Mouse (Mus musculus): ENCODE measurements at regions not wholly inside any gene's neighbourhood (a gene's known extent, or its start where the extent isn't known, plus 50 kb on each side); places are given as distances from the start of the nearest gene placed in this dataset.

DNA sequence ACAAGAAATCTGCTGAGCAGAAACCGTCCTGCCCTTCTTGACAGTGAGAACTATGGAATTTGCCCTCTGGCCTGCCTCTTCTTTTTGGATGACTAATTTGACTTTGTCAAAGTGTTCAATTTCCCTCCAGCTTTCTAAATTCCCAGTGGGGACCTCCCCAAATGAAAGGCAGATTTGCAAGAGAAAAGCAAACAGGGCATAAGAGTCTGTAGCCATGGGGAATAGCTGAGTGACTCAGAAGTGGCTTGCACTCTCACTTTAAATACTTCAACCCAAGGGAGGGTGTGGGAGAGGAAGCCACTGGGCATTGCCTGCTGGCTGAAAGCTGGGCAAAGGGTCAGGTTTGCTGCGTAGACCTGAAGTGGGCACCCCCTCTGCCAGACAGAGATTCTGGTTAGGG lies 220.7 kb upstream of the Prok2 start:
- intact Hi-C loops (cut with DNase I): no loop called here

DNA sequence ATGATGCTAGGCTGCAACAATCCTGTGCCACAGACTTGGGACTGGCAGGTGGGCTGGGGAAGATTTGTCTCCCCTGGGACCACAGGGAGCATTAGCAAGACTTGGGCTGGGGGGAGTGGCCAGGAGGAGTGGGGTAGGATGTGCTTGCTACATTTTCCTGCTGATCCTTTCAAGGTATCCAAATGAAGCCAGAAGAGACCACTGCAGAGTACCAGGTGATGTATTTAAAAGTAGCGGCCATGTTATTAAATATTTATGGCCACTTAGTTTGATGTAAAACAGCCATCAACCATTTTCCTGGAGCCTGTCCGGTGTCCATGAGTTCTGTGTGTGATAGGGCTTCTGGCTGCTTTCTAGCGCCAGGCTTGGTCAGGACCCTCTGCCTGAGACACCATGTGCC lies 220.3 kb upstream of the Prok2 start:
- intact Hi-C loops (cut with DNase I): no loop called here

DNA sequence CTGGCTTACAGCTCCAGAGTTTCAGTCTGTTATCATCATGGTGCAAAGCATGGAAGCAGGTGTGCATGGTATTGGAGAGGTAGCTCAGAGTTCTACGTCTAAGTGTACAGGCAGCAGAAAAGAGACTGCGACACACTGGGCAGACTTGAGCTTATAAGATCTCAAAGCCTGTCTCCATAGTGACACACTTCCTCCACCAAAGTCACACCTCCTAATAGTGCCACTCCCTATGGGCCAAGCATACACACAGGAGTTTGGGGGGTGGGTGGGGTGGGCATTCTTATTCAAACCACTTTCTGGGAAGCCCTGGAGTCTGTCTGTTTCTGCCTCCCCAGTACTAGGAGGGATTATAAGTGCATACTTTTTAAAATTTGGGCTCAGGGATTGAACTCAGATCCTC lies 219.5 kb upstream of the Prok2 start:
- intact Hi-C loops (cut with DNase I): no loop called here

DNA sequence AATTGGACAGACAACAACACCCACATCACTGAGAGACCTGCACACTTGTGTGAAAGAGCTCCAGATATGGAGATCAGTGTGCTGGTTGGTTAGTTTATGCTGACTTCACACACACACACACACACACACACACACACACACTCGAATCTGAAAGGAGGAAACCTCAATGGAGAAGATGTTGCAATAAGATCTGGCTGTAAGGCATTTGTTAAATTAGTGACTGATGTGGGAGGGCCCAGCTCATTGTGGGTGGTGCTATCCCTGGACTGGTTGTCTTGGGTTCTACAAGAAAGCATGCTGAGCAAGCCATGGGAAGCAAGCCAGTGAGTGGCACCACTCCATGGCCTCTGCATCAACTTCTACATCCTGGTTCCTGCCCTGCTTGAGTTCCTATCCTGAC lies 216.8 kb upstream of the Prok2 start:
- intact Hi-C loops (cut with DNase I): no loop called here

DNA sequence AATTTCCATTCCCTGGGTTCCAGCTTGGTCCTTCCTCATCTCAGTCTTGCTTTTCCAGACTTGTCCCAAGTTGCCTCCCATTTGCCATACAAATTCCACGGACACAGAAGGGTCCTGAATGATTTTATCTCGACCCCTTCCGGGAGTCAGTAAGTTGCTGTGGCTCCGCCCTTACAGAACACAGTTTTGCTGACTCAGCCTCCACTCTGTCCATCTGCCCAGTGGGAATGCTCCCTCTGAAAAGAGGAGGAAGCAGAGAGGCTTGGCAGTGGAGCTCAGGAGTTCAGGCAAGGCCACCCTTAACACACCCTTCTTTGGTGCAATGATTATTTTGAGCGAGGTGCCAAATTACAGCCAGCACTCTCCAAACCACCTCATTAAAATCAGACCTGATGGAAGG lies 213.9 kb upstream of the Prok2 start:
- intact Hi-C loops (cut with DNase I): no loop called here

- intact Hi-C loops (cut with DNase I): no loop called here
Observed at GRCm38 (mm10) chr6:99939382-99939781, 213.2 kb upstream of the Prok2 start.

- intact Hi-C loops (cut with DNase I): no loop called here
Observed at GRCm38 (mm10) chr6:99938949-99939348, 212.8 kb upstream of the Prok2 start.

DNA sequence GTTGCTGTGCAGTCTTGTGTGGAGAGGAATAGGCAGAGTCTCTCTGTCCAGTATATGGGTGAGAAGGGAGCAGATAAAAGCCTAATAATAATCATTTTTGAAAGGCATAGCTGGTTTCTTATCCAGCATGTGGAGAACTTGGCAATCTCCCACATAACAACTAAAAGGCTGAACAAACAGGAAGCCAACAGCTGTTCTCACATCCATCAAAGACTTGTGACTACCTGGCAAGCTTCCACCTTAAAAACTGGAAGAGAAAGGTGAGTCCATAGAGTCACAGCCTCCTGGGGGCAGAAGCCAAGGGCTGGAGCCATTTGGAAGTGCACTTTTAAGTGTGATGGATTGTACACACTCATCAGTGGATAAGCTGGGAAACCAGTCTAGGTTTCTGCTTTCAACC lies 210.5 kb upstream of the Prok2 start:
- intact Hi-C loops (cut with DNase I): no loop called here

DNA sequence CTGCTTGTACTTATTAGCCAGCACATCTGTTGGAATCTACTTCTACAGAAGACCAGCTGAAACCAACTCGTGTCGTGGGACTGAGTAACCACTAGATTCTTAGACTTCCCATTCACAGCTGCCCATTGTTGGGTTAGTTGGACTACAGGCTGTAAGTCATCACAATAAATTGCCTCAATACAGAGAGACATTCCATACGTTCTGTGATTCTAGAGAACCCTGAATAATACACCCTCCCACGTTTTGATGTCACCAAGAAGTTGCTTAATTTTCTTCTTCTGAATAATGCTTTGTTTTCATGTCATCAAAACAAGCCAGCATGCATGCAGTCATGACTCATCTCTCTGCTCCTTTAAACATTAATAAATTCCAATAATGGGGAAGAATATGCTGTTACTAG lies 209.2 kb upstream of the Prok2 start:
- intact Hi-C loops (cut with DNase I): no loop called here

DNA sequence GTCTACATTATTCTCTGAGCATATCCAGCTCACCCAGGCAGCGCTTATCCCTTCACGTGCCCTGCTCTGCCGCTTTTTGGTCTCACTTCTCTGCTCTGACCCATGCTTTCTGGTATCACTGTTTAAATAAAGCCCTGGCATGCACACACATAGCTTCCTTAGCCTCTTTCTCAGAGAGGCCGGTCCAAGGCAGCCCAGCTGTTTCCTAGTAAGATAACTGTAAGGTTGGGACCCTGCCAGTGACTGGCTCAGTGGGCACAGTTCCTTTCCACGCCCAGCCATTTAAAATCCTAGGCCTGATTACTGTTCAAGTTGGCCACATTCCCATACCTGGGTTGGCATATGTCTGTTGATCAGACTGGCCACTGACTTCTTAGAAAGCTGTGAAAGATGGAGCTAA lies 208.2 kb upstream of the Prok2 start:
- intact Hi-C loops (cut with DNase I): no loop called here

DNA sequence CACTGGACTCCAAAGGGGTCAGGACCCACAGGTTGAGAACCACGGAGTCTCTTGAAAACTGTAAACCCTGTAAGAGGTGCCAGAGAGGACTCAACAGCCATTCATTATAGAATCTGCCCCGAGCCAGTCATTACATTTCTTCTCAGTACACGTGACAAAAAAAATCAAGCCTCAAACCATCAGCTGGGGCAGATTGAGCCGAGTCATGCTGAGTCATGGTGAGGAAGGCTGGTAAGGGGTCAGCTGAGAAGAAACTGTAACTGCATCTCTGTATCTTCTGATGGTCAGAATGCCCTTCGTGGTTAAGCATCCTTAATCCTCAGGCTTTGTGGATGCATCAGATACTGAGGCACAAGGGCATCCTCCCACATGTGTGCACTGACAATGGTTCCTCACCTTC lies 207.2 kb upstream of the Prok2 start:
- intact Hi-C loops (cut with DNase I): no loop called here

DNA sequence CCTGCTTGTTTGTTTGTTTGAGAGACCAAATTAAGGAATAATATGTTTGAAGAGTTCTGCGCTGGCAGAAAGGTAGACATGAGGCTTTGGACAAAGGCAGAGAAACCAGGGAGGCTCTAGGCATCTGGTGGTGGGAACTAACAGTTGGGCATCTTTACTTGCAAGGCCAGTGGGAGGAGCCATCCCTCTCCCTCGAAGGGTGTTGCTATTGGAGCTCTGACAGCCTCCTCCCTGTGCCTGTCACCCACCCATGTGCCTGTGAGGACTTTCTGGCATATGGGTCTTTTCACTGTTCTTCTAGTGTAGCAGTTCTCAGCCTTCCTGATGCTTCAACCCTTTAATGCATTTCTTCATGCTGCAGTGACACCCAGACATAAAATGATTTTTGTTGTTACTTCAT lies 206.7 kb upstream of the Prok2 start:
- intact Hi-C loops (cut with DNase I): no loop called here

DNA sequence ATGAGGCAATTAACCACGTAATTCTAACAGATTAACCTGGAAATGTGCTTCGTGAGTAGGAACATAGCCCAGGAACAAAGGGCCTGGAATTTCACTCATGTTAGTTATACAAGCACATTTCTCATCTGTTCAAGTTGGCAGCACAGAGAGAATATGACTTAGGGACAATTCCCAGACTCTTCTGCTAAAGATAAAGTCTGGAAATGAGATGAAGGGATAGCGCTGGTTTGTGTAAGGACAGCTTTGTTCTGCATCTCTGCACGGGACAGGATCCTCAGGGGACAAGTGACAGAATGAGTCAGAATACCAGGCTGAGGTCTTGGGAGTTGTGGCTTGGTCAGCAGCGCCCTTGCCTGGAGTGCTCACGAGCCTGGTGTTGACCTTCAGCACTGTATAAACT lies 206.2 kb upstream of the Prok2 start:
- intact Hi-C loops (cut with DNase I): no loop called here

GRCm38 (mm10) chr6:99931588-99931987 lies 205.4 kb upstream of the Prok2 start:
- intact Hi-C loops (cut with DNase I): no loop called here

GRCm38 (mm10) chr6:99930316-99930715 lies 204.1 kb upstream of the Prok2 start:
- intact Hi-C loops (cut with DNase I): no loop called here

DNA sequence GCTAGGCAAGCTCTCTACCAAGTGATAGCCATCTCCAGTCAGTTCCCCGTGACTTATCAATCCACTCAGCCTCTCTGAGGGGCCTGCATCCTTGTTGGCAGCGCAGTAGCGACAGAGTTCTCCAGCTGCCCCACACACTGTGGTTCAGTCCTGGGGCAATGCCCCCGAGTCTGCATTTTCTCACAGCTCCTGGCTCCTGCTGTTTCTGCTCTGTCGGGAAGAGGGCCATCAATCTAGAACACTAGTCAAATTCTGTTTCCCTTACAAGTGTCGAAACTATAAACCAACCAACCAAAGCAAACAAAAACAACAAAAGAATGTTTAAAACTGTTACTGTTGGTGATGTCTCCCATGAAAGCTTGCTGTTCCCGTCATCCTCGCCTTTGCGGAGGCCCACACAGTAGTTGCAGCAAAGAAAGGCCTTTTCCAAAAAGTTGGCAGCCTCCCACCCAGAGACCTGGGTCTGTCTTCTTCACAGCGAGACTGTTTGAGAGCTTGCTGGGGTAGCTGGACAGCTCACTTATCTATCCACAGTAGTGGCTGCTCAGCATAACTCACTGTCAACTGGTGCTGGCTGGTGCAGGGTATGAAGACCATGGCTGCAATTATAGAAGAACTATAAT lies 201.9 kb upstream of the Prok2 start:
- intact Hi-C loops (cut with DNase I): no loop called here

DNA sequence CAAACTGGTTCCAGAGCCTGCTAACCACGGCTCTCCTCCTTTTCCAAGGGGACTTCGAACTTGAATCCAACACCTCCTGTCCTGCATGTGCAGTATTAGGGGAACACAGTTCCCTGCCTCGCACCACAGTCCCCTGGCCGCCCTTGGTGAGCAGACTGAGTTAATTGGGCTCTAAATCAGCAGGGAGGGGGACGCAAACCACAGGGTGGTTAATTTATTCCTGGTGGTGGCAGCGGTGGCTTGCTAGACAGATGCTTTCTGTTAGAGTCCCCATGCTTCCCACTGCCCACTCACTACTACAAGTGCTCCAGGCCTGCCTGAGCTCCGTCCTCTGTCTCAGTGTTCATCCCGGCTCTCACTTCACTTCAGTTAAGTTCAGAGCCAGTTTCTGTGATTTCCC lies 198.0 kb upstream of the Prok2 start:
- intact Hi-C loops (cut with DNase I): no loop called here

GRCm38 (mm10) chr6:99921966-99922365 lies 195.8 kb upstream of the Prok2 start:
- intact Hi-C loops (cut with DNase I): no loop called here

DNA sequence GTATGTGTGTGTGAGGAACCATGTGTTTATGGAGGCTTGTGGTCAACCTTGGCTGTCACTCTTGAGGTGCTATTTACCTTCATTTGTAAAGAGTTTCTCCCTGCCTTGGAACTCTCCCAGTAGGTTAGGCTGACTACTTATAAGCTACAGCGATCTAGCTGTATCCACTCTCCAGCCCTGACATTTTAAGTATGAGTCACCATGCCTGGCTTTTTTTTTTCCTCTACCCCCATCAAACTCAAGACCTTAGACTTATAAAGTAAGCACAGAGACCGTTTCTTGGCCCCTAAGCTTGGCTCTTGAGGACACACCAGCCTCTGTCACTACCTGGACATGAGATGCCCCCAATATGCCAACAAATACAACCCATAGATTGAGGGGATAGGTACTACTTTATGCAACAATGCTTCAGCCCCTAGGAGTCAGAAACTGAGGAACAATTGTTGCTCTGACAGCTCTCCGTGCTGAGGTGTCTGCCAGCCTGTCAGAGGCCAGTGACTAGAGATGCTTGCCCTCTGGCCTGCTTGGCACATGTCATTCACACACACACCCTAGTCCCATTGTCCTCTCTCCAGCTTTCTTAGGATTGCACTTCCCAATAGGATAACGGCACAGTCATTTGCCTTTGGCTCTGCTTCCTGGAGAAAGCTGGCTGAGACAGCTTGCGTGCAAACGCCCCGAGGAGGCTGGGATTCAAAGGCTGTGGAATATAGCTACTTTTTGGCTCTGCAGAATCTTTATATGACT lies 193.8 kb upstream of the Prok2 start:
- intact Hi-C loops (cut with DNase I): no loop called here

DNA sequence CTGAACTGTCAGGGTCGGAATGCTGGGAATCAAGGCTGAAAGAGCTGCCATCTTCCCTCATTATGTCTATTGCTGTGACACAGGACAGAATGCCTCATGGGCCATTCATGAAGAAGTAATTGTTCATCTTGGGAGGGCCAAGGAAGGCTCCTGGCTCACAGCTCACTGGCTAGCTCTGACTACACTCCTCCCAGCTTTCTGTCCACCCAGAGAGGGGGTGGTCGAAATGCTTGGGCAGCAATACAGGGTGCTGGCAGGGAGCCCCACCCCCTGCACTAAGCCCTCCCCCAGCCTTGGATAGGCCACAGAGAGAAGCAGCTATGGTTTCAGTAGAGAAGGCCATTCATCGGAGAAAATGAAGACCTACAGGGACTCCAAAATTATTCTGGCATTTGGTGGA lies 192.2 kb upstream of the Prok2 start:
- intact Hi-C loops (cut with DNase I): no loop called here

DNA sequence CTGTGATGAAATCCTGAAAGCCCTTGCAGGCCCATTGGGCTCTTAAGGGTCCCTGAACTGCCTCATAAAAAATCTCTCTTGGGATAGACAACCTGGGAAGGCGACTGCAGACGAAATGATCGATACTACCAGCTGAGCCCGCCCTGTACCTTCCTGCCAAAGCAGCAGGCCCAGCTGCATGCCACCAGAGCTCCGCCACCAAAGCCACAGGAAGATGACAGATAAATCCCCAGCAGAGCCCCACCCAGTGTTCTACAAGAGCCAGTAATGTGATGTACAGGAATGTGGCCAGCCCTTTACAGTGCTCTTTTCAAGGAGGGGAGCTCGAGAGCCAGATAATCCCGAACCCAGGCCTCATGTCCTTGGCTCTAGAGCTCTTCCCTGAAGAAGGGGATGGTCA lies 183.7 kb upstream of the Prok2 start:
- intact Hi-C loops (cut with DNase I): loop anchor here (5.0 to 10.0 kb wide), 3 partner anchors 77 to 375 kb away; partner anchors contain the start of gene Rybp

- intact Hi-C loops (cut with DNase I): loop anchor here (5.0 to 10.0 kb wide), 3 partner anchors 78 to 375 kb away; partner anchors contain the start of gene Rybp
Observed at GRCm38 (mm10) chr6:99909459-99909858, 183.3 kb upstream of the Prok2 start.

- intact Hi-C loops (cut with DNase I): loop anchor here (5.0 to 10.0 kb wide), 3 partner anchors 79 to 377 kb away; partner anchors contain the start of gene Rybp
Observed at GRCm38 (mm10) chr6:99908066-99908465, 181.9 kb upstream of the Prok2 start.
